ENCODE assay signal across 8 mouse cellular contexts in the genomic region with DNA sequence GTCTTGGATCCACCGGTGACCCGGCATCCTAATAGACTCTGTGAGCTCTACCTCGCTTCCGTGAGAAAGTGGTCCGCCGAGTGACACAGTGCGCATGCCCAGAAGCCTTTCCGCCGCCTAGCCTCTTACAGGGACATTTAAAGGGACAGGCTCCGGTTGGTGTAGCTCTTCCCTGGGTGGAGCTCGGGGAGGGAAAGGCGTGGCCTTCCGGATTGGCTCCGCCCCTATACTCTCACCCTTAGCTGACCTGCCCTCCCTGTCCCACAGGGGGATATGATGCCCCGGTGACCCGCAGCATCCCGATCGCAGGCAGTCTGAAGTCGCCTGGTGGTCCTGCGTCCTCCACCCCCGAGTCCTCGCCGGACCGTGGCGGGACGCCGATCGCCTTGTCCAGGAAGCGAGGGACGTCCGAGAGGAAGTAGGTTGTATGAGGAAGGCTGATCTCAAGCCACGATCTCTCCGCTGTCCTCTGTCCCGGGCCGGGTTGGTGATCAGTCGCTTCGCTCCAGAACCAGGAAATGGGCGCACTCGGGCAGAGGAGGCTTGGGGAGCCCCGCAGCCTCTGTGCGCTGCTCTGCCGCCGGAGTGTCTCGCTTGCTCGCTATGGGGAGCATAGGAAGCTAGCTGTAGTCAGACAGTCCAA. TPM values are rescaled to one million over a fixed set of nuclear protein-coding genes. Genes with fewer than 3 reads are reported as not detected.
DNase-seq lines count a peak whose midpoint lies in the region; ATAC-seq and TF ChIP-seq lines count a peak whose summit lies in the region.

A gene (minus strand): TSS at position 139 of the 643 bp plus-strand sequence.
A gene (plus strand): TSS at position 235 of the 643 bp plus-strand sequence.

- H3K4me2 ChIP-seq in embryonic facial prominence, embryonic 13.5 days = peak within 1 kb of the TSS; percentile 81
- H3K4me2 ChIP-seq in limb, embryonic 12.5 days = peak within 1 kb of the TSS; percentile 80
- H3K4me2 ChIP-seq in midbrain, embryonic 15.5 days = peak within 1 kb of the TSS; percentile 88

- TF ChIP-seq CTCF in kidney, adult 2 months (conservative IDR thresholded peaks at IDR 0.05; ENCODE audit: insufficient read depth, insufficient read length, low read depth, low read length) = 0 out of 2 replicates have a peak, but pooled peaks have one; percentile 15
- TF ChIP-seq CTCF in spleen, adult 2 months (IDR thresholded peaks at IDR 0.05; ENCODE audit: extremely low read depth, insufficient read depth, insufficient read length, insufficient replicate concordance) = no peak; the same call in 1 of the 2 replicates

- peak within 1 kb of the TSS; percentile 60 for H3K27ac ChIP-seq in embryonic facial prominence, embryonic 13.5 days
- H3K27ac ChIP-seq in kidney, adult 2 months (ENCODE audit: insufficient read depth, low read depth, low read length) = peak within 1 kb of the TSS; percentile 88
- H3K27ac ChIP-seq in limb, embryonic 12.5 days = no peak within 1 kb of the TSS
- peak within 1 kb of the TSS; percentile 70 for H3K27ac ChIP-seq in midbrain, embryonic 15.5 days
- peak within 1 kb of the TSS; percentile 94 for H3K27ac ChIP-seq in spleen, adult 2 months (ENCODE audit: insufficient read depth, low read length)

- ATAC-seq in embryonic facial prominence, embryonic 13.5 days (ENCODE audit: insufficient number of reproducible peaks, insufficient read depth, low FRiP score, low TSS enrichment, low read depth) = peak; percentile 97
- peak; percentile 99 for ATAC-seq in limb, embryonic 12.5 days (ENCODE audit: insufficient number of reproducible peaks, insufficient read depth, low FRiP score, low TSS enrichment, low read depth)
- ATAC-seq in midbrain, embryonic 15.5 days (replicated peaks) = peak; percentile 99

- H3K4me3 ChIP-seq in embryonic facial prominence, embryonic 13.5 days = peak within 1 kb of the TSS; percentile 86
- H3K4me3 ChIP-seq in kidney, adult 2 months (ENCODE audit: insufficient read depth, low read depth, low read length) = peak within 1 kb of the TSS; percentile 96
- peak within 1 kb of the TSS; percentile 82 for H3K4me3 ChIP-seq in limb, embryonic 12.5 days (replicated peaks)
- peak within 1 kb of the TSS; percentile 88 for H3K4me3 ChIP-seq in midbrain, embryonic 15.5 days
- peak within 1 kb of the TSS; percentile 98 for H3K4me3 ChIP-seq in spleen, adult 2 months (ENCODE audit: extremely low read depth, insufficient read depth, insufficient read length)

- H3K4me1 ChIP-seq in embryonic facial prominence, embryonic 13.5 days = peaks cover 7% of the 10 kb centered on the region
- H3K4me1 ChIP-seq in kidney, adult 2 months (ENCODE audit: control insufficient read depth, insufficient read depth, low read length) = peaks cover 2% of the 10 kb centered on the region; the same call in 1 of the 2 replicates
- H3K4me1 ChIP-seq in limb, embryonic 12.5 days (replicated peaks) = peaks cover 9% of the 10 kb centered on the region; the same call in 1 of the 2 replicates
- peaks cover 6% of the 10 kb centered on the region for H3K4me1 ChIP-seq in midbrain, embryonic 15.5 days
- no peaks in the 10 kb centered on the region for H3K4me1 ChIP-seq in spleen, adult 2 months (ENCODE audit: control insufficient read depth, insufficient read depth, insufficient read length)

- under 1% methylated on average over 45 of the region's 45 CpGs for WGBS in embryonic facial prominence, embryonic 13.5 days
- under 1% methylated on average over 45 of the region's 45 CpGs for WGBS in kidney, adult 2 months
- under 1% methylated on average over 45 of the region's 45 CpGs for WGBS in limb, embryonic 12.5 days
- WGBS in midbrain, embryonic 15.5 days = under 1% methylated on average over 45 of the region's 45 CpGs
- WGBS in spleen, adult 2 months = under 1% methylated on average over 45 of the region's 45 CpGs

- TF ChIP-seq POLR2A in kidney, adult 2 months (IDR thresholded peaks at IDR 0.05; ENCODE audit: low read depth, low read length) = peak; percentile 24
- peak; percentile 61 for TF ChIP-seq POLR2A in spleen, adult 2 months (IDR thresholded peaks at IDR 0.05; ENCODE audit: low read depth, low read length)

- H3K36me3 ChIP-seq in embryonic facial prominence, embryonic 13.5 days = 0 out of 2 replicates have a peak, but pooled peaks cover under 1% of the 10 kb centered on the region
- H3K36me3 ChIP-seq in kidney, adult 2 months (ENCODE audit: control insufficient read depth, insufficient read depth, low read length) = no peaks in the 10 kb centered on the region
- no peaks in the 10 kb centered on the region for H3K36me3 ChIP-seq in limb, embryonic 12.5 days
- H3K36me3 ChIP-seq in midbrain, embryonic 15.5 days (replicated peaks) = no peaks in the 10 kb centered on the region
- H3K36me3 ChIP-seq in spleen, adult 2 months (ENCODE audit: control insufficient read depth, insufficient read depth, low read length) = 0 out of 2 replicates have a peak, but pooled peaks cover 3% of the 10 kb centered on the region

- DNase-seq in 3134 (ENCODE audit: extremely low read depth, insufficient read length, low spot score) = peak; percentile 96
- DNase-seq in adrenal gland, postnatal 36 days = peak; percentile 94
- DNase-seq in heart, adult 18-20 months = peak; percentile 96
- peak; percentile 97 for DNase-seq in kidney, adult 2 months
- DNase-seq in spleen, adult 2 months (ENCODE audit: low read depth in 1 of 2, low spot score in 2 of 2) = peak; percentile 90 to 92

- no peaks in the 10 kb centered on the region for H3K9me3 ChIP-seq in embryonic facial prominence, embryonic 13.5 days
- no peaks in the 10 kb centered on the region for H3K9me3 ChIP-seq in limb, embryonic 12.5 days
- no peaks in the 10 kb centered on the region for H3K9me3 ChIP-seq in midbrain, embryonic 15.5 days

- H3K9ac ChIP-seq in embryonic facial prominence, embryonic 13.5 days = peak within 1 kb of the TSS; percentile 80
- H3K9ac ChIP-seq in limb, embryonic 12.5 days (replicated peaks) = peak within 1 kb of the TSS; percentile 69
- peak within 1 kb of the TSS; percentile 61 for H3K9ac ChIP-seq in midbrain, embryonic 15.5 days

- no peaks in the 10 kb centered on the region for H3K27me3 ChIP-seq in embryonic facial prominence, embryonic 13.5 days
- no peaks in the 10 kb centered on the region for H3K27me3 ChIP-seq in kidney, adult 2 months (replicated peaks; ENCODE audit: control insufficient read depth, insufficient read depth, low read length)
- H3K27me3 ChIP-seq in limb, embryonic 12.5 days = no peaks in the 10 kb centered on the region
- H3K27me3 ChIP-seq in midbrain, embryonic 15.5 days (replicated peaks) = no peaks in the 10 kb centered on the region
- no peaks in the 10 kb centered on the region for H3K27me3 ChIP-seq in spleen, adult 2 months (ENCODE audit: control insufficient read depth, insufficient read depth, low read length)

RNA-seq across cellular contexts. Expression of the first gene that starts in this region (rescaled TPM):
- 1 to 10 TPM; 4.2 to 4.5 TPM for total RNA-seq in adrenal gland, postnatal 36 days (2021)
- polyA plus RNA-seq in embryonic facial prominence, embryonic 13.5 days (2015; fragmentation: Nextera tagmentation; extraction: Ambion mirVana) = 10.3 and 10.6 TPM in 2 replicates
- total RNA-seq in heart, adult 18-20 months (2021) = 1 to 10 TPM; 1.5 to 1.9 TPM
- 1.7 and 2.1 TPM in 2 replicates for polyA plus RNA-seq in kidney, adult 2 months (2012; rRNA removed)
- polyA plus RNA-seq in limb, embryonic 12.5 days (2016; fragmentation: Nextera tagmentation; extraction: Ambion mirVana) = 8.9 and 9.5 TPM in 2 replicates
- polyA plus RNA-seq in midbrain, embryonic 15.5 days (2015; fragmentation: Nextera tagmentation; extraction: Ambion mirVana) = 5.1 and 5.2 TPM in 2 replicates
- polyA plus RNA-seq in spleen, adult 2 months (2012; rRNA removed) = 4.0 and 4.8 TPM in 2 replicates

RNA-seq across cellular contexts. Expression of the second gene that starts in this region (rescaled TPM):
- 10 to 100 TPM; 13.0 to 15.2 TPM for total RNA-seq in adrenal gland, postnatal 36 days (2021)
- polyA plus RNA-seq in embryonic facial prominence, embryonic 13.5 days (2015; fragmentation: Nextera tagmentation; extraction: Ambion mirVana) = 5.0 and 6.1 TPM in 2 replicates
- 1 to 10 TPM; 4.1 to 5.7 TPM for total RNA-seq in heart, adult 18-20 months (2021)
- polyA plus RNA-seq in kidney, adult 2 months (2012; rRNA removed) = 5.9 and 9.7 TPM in 2 replicates
- 3.0 and 3.5 TPM in 2 replicates for polyA plus RNA-seq in limb, embryonic 12.5 days (2016; fragmentation: Nextera tagmentation; extraction: Ambion mirVana)
- 1.3 and 1.8 TPM in 2 replicates for polyA plus RNA-seq in midbrain, embryonic 15.5 days (2015; fragmentation: Nextera tagmentation; extraction: Ambion mirVana)
- polyA plus RNA-seq in spleen, adult 2 months (2012; rRNA removed) = 15.6 and 16.4 TPM in 2 replicates
